Mouse (Mus musculus) cerebellum, postnatal 25 days (tissue): ENCODE measurements at regions not wholly inside any gene's neighbourhood (a gene's known extent, or its start where the extent isn't known, plus 50 kb on each side); places are given as distances from the start of the nearest gene placed in this dataset.

Source experiments
- DNase-seq, 2 experiments: peaks; one replicate each; pipeline ENCODE4 v3.0.0; 2021; ENCODE audit warnings: mixed read lengths in 2 of 2

- DNase-seq: no peak
Observed at GRCm38 (mm10) chr5:126034846-126035245, 503.3 kb downstream of the Tmem132b start.

GRCm38 (mm10) chr5:126036686-126037085 is 505.1 kb downstream of the Tmem132b start:
- DNase-seq: no peak

GRCm38 (mm10) chr5:126045761-126046160 is 514.2 kb downstream of the Tmem132b start:
- DNase-seq: no peak

- no peak for DNase-seq
Observed at GRCm38 (mm10) chr5:126063644-126064043, 532.1 kb downstream of the Tmem132b start.

GRCm38 (mm10) chr5:126079281-126079838 is 547.8 kb downstream of the Tmem132b start:
- DNase-seq: no peak

- DNase-seq: no peak
Observed at GRCm38 (mm10) chr5:126088251-126088914, 556.8 kb downstream of the Tmem132b start.

GRCm38 (mm10) chr5:126093196-126093595 is 561.6 kb downstream of the Tmem132b start:
- no peak for DNase-seq

GRCm38 (mm10) chr5:126096616-126097261 is 565.2 kb downstream of the Tmem132b start:
- peak in 1 of 2 experiments; percentile 15 for DNase-seq

GRCm38 (mm10) chr5:126097262-126097628 is 565.7 kb downstream of the Tmem132b start:
- no peak for DNase-seq

- no peak for DNase-seq
Observed at GRCm38 (mm10) chr5:126098433-126098832, 566.9 kb downstream of the Tmem132b start.

GRCm38 (mm10) chr5:126099931-126100330 is 568.4 kb downstream of the Tmem132b start:
- peak; percentile 5 to 6 for DNase-seq

GRCm38 (mm10) chr5:126104464-126104863 is 572.9 kb downstream of the Tmem132b start:
- no peak for DNase-seq

- DNase-seq: no peak
Observed at GRCm38 (mm10) chr5:126104883-126105282, 573.3 kb downstream of the Tmem132b start.

GRCm38 (mm10) chr5:126105446-126105845 is 573.9 kb downstream of the Tmem132b start:
- no peak for DNase-seq

GRCm38 (mm10) chr5:126107020-126107419 is 575.4 kb downstream of the Tmem132b start:
- no peak for DNase-seq

- DNase-seq: no peak
Observed at GRCm38 (mm10) chr5:126108837-126109236, 577.3 kb downstream of the Tmem132b start.

GRCm38 (mm10) chr5:126117291-126117690 is 585.7 kb downstream of the Tmem132b start:
- DNase-seq: no peak

- no peak for DNase-seq
Observed at GRCm38 (mm10) chr5:126117906-126118521, 586.4 kb downstream of the Tmem132b start.

GRCm38 (mm10) chr5:126118731-126119130 is 587.2 kb downstream of the Tmem132b start:
- DNase-seq: no peak

- DNase-seq: no peak
Observed at GRCm38 (mm10) chr5:126123216-126123615, 591.6 kb downstream of the Tmem132b start.

- DNase-seq: peak; percentile 38 to 54
Observed at GRCm38 (mm10) chr5:126127486-126127885, 595.9 kb downstream of the Tmem132b start.

GRCm38 (mm10) chr5:126148908-126149307 is 617.3 kb downstream of the Tmem132b start:
- DNase-seq: no peak

- DNase-seq: no peak
Observed at GRCm38 (mm10) chr5:126155216-126155880, 623.8 kb downstream of the Tmem132b start.
